Mouse (Mus musculus): ENCODE data around the gene Wwc1. TPM values are rescaled to one million over a fixed set of nuclear protein-coding genes. Genes with fewer than 3 reads are reported as not detected.

Gene Wwc1
- polyA plus RNA-seq, 1 experiment from 2014 or later: 10.3 TPM

- peak overlapping the region; percentile 53 for H3K4me2 ChIP-seq (ENCODE audit: low read length)
- peaks cover 9% of the 10 kb centered on the region for H3K4me1 ChIP-seq (ENCODE audit: control insufficient read depth, insufficient read depth, low read length)
- WGBS: 95% methylated on average over 5 of the region's 5 CpGs
Measured at GRCm38 (mm10) chr11:35837156-35838126, 142.9 kb downstream of the Wwc1 start.

GRCm38 (mm10) chr11:35834022-35834760, 146.1 kb downstream of the Wwc1 start, which contains the start of gene Rars:
Gene Rars, minus strand, starts transcription at chr11:35834506.
- Histone ChIP-seq H3K36me3 (ENCODE audit: control insufficient read depth, insufficient read depth, low read length) (peaks cover 32% of the 10 kb centered on the region), H3K27ac (replicated peaks; ENCODE audit: low read depth, low read length) (0 out of 2 replicates have a peak within 1 kb of the TSS, but pooled peaks have one; percentile 45), H3K4me3 (replicated peaks; ENCODE audit: low read depth, low read length) (peak within 1 kb of the TSS; percentile 91), H3K9me3 (ENCODE audit: control insufficient read depth, low read length) (no peaks in the 10 kb centered on the region), H3K4me1 (ENCODE audit: control insufficient read depth, insufficient read depth, low read length) (peaks cover 9% of the 10 kb centered on the region), H3K27me3 (ENCODE audit: control insufficient read depth, insufficient read depth, low read length) (no peaks in the 10 kb centered on the region), H3K4me2 (ENCODE audit: low read length) (peak within 1 kb of the TSS; percentile 88), H3K9ac (replicated peaks; ENCODE audit: low read length) (peak within 1 kb of the TSS; percentile 77)
- DNase-seq (peak; percentile 96), ATAC-seq (ENCODE audit: low FRiP score, low TSS enrichment) (peak; percentile 78)
- WGBS: 3% methylated on average over 46 of the region's 46 CpGs

More at GRCm38 (mm10) chr11:35837156-35838126, 142.9 kb downstream of the Wwc1 start:
- 0 out of 2 replicates have a peak overlapping the region, but pooled peaks have one; percentile 20 for H3K4me3 ChIP-seq (replicated peaks; ENCODE audit: low read depth, low read length)
- peaks cover 11% of the 10 kb centered on the region for H3K36me3 ChIP-seq (ENCODE audit: control insufficient read depth, insufficient read depth, low read length)
- no peak overlapping the region for H3K9ac ChIP-seq (replicated peaks; ENCODE audit: low read length)
- no peaks in the 10 kb centered on the region for H3K27me3 ChIP-seq (ENCODE audit: control insufficient read depth, insufficient read depth, low read length)
- H3K9me3 ChIP-seq (ENCODE audit: control insufficient read depth, low read length): no peaks in the 10 kb centered on the region
- ATAC-seq (ENCODE audit: low FRiP score, low TSS enrichment) (no peak), DNase-seq (no peak)
- H3K27ac ChIP-seq (replicated peaks; ENCODE audit: low read depth, low read length): 0 out of 2 replicates have a peak overlapping the region, but pooled peaks have one; percentile 61

GRCm38 (mm10) chr11:35833270-35833669, 147.1 kb downstream of the Wwc1 start:
- peaks cover 6% of the 10 kb centered on the region for H3K4me1 ChIP-seq (ENCODE audit: control insufficient read depth, insufficient read depth, low read length)
- ATAC-seq (ENCODE audit: low FRiP score, low TSS enrichment): no peak
- peak overlapping the region; percentile 88 for H3K4me2 ChIP-seq (ENCODE audit: low read length)
- no peaks in the 10 kb centered on the region for H3K9me3 ChIP-seq (ENCODE audit: control insufficient read depth, low read length)
- 93% methylated on average over 6 of the region's 6 CpGs for WGBS
- H3K4me3 ChIP-seq (replicated peaks; ENCODE audit: low read depth, low read length): peak overlapping the region; percentile 91
- DNase-seq: no peak
- no peak overlapping the region for H3K9ac ChIP-seq (replicated peaks; ENCODE audit: low read length)
- no peak overlapping the region for H3K27ac ChIP-seq (replicated peaks; ENCODE audit: low read depth, low read length)
- no peaks in the 10 kb centered on the region for H3K27me3 ChIP-seq (ENCODE audit: control insufficient read depth, insufficient read depth, low read length)
- H3K36me3 ChIP-seq (ENCODE audit: control insufficient read depth, insufficient read depth, low read length): peaks cover 41% of the 10 kb centered on the region

GRCm38 (mm10) chr11:35832139-35832538, 148.2 kb downstream of the Wwc1 start:
- H3K4me3 ChIP-seq (replicated peaks; ENCODE audit: low read depth, low read length): no peak overlapping the region
- ATAC-seq (ENCODE audit: low FRiP score, low TSS enrichment): no peak
- 88% methylated on average over 4 of the region's 4 CpGs for WGBS
- H3K27me3 ChIP-seq (ENCODE audit: control insufficient read depth, insufficient read depth, low read length): no peaks in the 10 kb centered on the region
- no peak overlapping the region for H3K4me2 ChIP-seq (ENCODE audit: low read length)
- no peaks in the 10 kb centered on the region for H3K9me3 ChIP-seq (ENCODE audit: control insufficient read depth, low read length)
- H3K36me3 ChIP-seq (ENCODE audit: control insufficient read depth, insufficient read depth, low read length): peaks cover 53% of the 10 kb centered on the region
- peaks cover 6% of the 10 kb centered on the region for H3K4me1 ChIP-seq (ENCODE audit: control insufficient read depth, insufficient read depth, low read length)
- H3K9ac ChIP-seq (replicated peaks; ENCODE audit: low read length): no peak overlapping the region
- no peak for DNase-seq
- no peak overlapping the region for H3K27ac ChIP-seq (replicated peaks; ENCODE audit: low read depth, low read length)

- H3K4me1 ChIP-seq (ENCODE audit: control insufficient read depth, insufficient read depth, low read length): no peaks in the 10 kb centered on the region
- ATAC-seq (ENCODE audit: low FRiP score, low TSS enrichment): no peak
- no peak overlapping the region for H3K9ac ChIP-seq (replicated peaks; ENCODE audit: low read length)
- WGBS: 97% methylated on average over 6 of the region's 6 CpGs
- H3K27ac ChIP-seq (replicated peaks; ENCODE audit: low read depth, low read length): no peak overlapping the region
- H3K4me2 ChIP-seq (ENCODE audit: low read length): no peak overlapping the region
- no peaks in the 10 kb centered on the region for H3K27me3 ChIP-seq (ENCODE audit: control insufficient read depth, insufficient read depth, low read length)
- H3K36me3 ChIP-seq (ENCODE audit: control insufficient read depth, insufficient read depth, low read length): peaks cover 91% of the 10 kb centered on the region
- no peaks in the 10 kb centered on the region for H3K9me3 ChIP-seq (ENCODE audit: control insufficient read depth, low read length)
- no peak overlapping the region for H3K4me3 ChIP-seq (replicated peaks; ENCODE audit: low read depth, low read length)
- no peak for DNase-seq
Measured at GRCm38 (mm10) chr11:35827714-35828113, 152.6 kb downstream of the Wwc1 start.

GRCm38 (mm10) chr11:35816316-35816715, 164.0 kb downstream of the Wwc1 start:
- H3K27me3 ChIP-seq (ENCODE audit: control insufficient read depth, insufficient read depth, low read length): no peaks in the 10 kb centered on the region

GRCm38 (mm10) chr11:35811458-35811857, 168.9 kb downstream of the Wwc1 start:
- no peak for DNase-seq
- Histone ChIP-seq H3K4me2 (ENCODE audit: low read length) (no peak overlapping the region), H3K27ac (replicated peaks; ENCODE audit: low read depth, low read length) (no peak overlapping the region), H3K36me3 (ENCODE audit: control insufficient read depth, insufficient read depth, low read length) (peaks cover 99% of the 10 kb centered on the region), H3K4me3 (replicated peaks; ENCODE audit: low read depth, low read length) (no peak overlapping the region), H3K4me1 (ENCODE audit: control insufficient read depth, insufficient read depth, low read length) (no peaks in the 10 kb centered on the region), H3K9me3 (ENCODE audit: control insufficient read depth, low read length) (no peaks in the 10 kb centered on the region), H3K9ac (replicated peaks; ENCODE audit: low read length) (no peak overlapping the region), H3K27me3 (ENCODE audit: control insufficient read depth, insufficient read depth, low read length) (no peaks in the 10 kb centered on the region)
- 88% methylated on average over 10 of the region's 10 CpGs for WGBS
- ATAC-seq (ENCODE audit: low FRiP score, low TSS enrichment): no peak

More at GRCm38 (mm10) chr11:35816316-35816715, 164.0 kb downstream of the Wwc1 start:
- Histone ChIP-seq H3K9ac (replicated peaks; ENCODE audit: low read length) (no peak overlapping the region), H3K4me3 (replicated peaks; ENCODE audit: low read depth, low read length) (no peak overlapping the region), H3K27ac (replicated peaks; ENCODE audit: low read depth, low read length) (no peak overlapping the region), H3K9me3 (ENCODE audit: control insufficient read depth, low read length) (no peaks in the 10 kb centered on the region), H3K4me2 (ENCODE audit: low read length) (no peak overlapping the region), H3K4me1 (ENCODE audit: control insufficient read depth, insufficient read depth, low read length) (no peaks in the 10 kb centered on the region), H3K36me3 (ENCODE audit: control insufficient read depth, insufficient read depth, low read length) (peaks cover 97% of the 10 kb centered on the region)
- WGBS: 93% methylated on average over 12 of the region's 12 CpGs
- DNase-seq (no peak), ATAC-seq (ENCODE audit: low FRiP score, low TSS enrichment) (no peak)

GRCm38 (mm10) chr11:35801332-35801731, 179.0 kb downstream of the Wwc1 start:
- Histone ChIP-seq H3K4me1 (ENCODE audit: control insufficient read depth, insufficient read depth, low read length) (peaks cover 12% of the 10 kb centered on the region), H3K36me3 (ENCODE audit: control insufficient read depth, insufficient read depth, low read length) (peaks cover 9% of the 10 kb centered on the region; the same call in 1 of the 2 replicates), H3K4me2 (ENCODE audit: low read length) (no peak overlapping the region), H3K4me3 (replicated peaks; ENCODE audit: low read depth, low read length) (no peak overlapping the region), H3K9me3 (ENCODE audit: control insufficient read depth, low read length) (no peaks in the 10 kb centered on the region), H3K27ac (replicated peaks; ENCODE audit: low read depth, low read length) (no peak overlapping the region), H3K9ac (replicated peaks; ENCODE audit: low read length) (no peak overlapping the region), H3K27me3 (ENCODE audit: control insufficient read depth, insufficient read depth, low read length) (peaks cover 14% of the 10 kb centered on the region)
- ATAC-seq (ENCODE audit: low FRiP score, low TSS enrichment): no peak
- 82% methylated on average over 5 of the region's 5 CpGs for WGBS
- no peak for DNase-seq
